Mouse (Mus musculus) left cerebral cortex, postnatal 10 days (tissue): ENCODE results near the gene Ush2a. TPM values are rescaled to one million over a fixed set of nuclear protein-coding genes. Genes with fewer than 3 reads are reported as not detected.

ENCODE experiments used
- DNase-seq, 2 experiments: peaks; one replicate each; pipeline ENCODE4 v3.0.0; 2021 to 2022; ENCODE audit warnings: low spot score in 2 of 2, mixed read lengths in 1 of 2; ENCODE audit errors: extremely low spot score in 1 of 2
- intact Hi-C: fragments of 180-260 bp; cut with DNase I; formaldehyde crosslinking; loops from one replicate; pipeline ENCODE4 v1.15.1; 2025
- total RNA-seq, 2 experiments: library from RNA; stranded (reverse); gene quantifications; 2 replicates each; pipeline ENCODE4 v1.2.3; 2021

Gene Ush2a
- total RNA-seq, 2 experiments from 2014 or later = 0.13 to 0.32 TPM

DNA sequence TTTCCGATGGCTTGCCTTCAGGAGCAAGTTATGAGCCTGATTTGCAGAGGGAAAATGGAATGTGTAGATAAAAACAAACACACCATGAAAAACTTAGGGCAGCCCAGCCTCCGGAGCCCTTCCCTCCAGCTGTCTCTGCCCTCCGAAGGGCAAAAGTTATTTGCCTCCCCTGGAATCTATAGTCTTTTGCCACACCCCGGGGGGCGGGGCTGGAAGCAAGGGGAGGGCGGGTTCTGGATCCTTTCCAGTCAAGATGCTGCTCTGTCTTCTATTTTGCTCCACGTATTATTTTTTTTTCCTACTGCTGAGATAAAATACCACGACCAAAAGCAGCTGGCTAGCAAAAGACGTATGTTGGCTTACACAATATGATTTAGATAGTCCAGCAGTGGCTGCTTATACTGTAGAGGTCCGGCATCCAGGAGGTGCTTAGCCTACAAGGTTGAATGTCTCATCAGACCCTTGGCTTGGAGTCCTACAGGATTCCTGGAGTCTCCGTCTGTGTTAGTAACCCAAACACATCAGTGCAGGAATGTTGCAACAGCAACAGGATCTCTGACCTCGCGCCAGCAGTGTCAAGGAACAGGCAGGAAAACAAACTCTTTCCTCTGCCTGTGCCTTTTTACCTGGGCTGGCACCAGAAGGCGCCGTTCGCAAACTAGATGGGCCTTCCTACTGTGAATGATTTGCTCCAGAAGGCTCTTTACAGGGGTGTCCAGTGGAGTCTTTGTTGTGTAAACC is 751.2 kb downstream of the Ush2a start:
- peak in 1 of 2 experiments; percentile 51 for DNase-seq
- intact Hi-C loops = no loop called here

DNA sequence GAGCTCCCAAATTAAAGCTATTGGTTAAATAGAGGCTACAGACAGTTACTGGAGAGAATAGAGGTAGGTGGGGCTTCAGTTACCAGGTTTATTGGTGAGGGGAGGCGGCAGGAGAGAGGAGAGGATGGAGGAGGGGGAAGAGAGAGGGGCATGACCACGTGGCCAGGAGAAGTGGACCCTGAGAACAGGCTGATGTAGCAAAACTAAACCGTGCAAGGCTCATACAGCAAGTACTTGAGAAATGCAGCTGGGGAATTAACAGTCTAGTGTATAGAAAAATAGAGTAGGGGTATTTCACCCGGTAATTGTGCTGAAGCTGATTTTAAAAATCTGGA is 751.7 kb downstream of the Ush2a start:
- no peak for DNase-seq
- intact Hi-C loops = no loop called here
